Mouse (Mus musculus) urinary bladder, postnatal 4 days (tissue): ENCODE data around the gene Il1f6.
"Not testable (repeated sequence)": the region's sequence is repeated elsewhere in the genome, so short reads cannot be mapped to it uniquely, and the experiment has no call there.

Source experiments
- DNase-seq, 2 experiments: peaks; one replicate each; pipeline ENCODE4 v3.0.0; 2021 to 2022; ENCODE audit warnings: low spot score in 2 of 2

Gene Il1f6

DNA sequence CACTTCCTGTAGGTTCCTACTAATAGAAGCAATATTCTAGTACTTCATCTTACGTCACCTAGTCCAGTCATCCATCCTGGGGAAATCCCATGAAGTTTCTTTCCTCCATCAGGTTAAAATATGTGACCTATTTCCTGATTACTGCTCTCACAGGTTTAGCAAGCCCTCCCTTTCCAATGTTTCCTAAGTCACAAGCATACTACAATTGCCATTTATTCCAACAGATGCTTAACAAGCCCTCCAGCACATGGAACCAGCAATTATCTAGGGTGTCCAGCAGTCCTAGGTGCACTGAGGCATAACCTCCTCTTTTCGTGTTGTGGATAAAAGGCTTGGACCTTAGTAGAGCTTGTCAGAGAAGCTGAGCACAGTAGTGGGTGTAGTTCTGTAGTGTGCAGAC, at the start of gene Il1f6:
Il1f6 (plus strand) TSS at position 301 of the 400 bp plus-strand sequence.
- no peak for DNase-seq

DNA sequence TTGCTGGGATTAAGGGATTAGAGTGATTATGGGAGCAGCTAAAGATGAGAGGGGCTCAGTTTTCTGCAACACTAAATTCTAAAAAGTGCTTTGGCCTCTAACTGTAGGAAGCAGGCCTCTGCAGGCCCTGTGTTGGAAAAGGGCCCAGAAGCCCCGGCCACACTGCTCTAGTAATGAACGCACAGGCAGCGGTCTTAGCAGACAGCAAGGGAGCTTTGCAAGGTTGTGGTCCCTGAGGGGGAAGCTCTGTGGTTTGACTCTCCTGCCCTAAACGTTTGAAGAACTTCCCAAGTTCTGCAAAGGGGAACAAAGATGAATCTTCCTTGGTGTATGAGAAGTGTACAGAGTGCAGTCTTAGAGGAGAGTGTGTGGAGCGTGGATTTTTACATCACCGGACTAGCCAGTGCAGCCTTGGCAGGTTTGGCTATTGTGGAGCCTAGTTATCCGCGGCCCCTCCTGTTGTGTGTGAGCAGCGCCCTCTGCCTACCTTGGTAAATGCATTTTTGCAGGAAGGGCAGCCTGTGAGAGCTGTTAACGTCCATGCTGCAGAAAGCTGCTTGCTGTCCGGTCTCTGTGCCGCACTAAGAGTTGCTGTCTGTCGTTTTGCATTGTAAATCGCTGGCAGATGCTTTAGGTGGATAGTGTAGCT, 33.4 kb upstream of the Il1f6 start:
- peak in 1 of 2 experiments; percentile 17 for DNase-seq

DNA sequence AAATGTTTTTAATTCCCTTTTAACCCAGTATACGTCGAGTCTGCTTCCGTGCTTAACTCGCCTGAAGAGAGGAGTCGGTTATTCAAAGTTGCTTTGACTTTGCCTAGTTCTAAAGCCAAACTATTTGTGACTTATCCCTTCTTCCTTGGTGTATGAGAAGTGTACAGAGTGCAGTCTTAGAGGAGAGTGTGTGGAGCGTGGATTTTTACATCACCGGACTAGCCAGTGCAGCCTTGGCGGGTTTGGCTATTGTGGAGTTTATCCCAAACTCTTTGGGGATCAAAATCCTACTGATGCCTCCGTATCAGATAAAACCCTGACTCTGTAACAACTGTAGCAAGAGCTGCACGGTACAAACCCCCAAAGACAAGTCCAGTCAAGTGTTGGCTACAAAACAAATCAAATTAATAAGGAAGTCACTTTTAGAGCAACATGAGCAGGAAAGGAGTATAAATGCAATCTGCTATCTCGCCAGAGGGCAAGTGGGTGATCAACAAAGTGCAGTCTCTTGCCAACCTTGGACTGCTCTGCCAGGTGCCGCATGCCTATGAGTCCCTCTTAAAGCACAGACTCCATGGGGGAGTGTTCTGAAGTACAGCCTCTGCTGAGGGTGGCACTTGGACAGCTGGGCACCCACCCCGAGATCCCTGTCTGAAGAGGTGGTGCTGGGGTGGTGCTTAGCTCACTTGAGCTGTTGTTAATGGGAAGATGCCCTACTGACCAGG, 32.6 kb upstream of the Il1f6 start:
- DNase-seq = not testable (repeated sequence)

DNA sequence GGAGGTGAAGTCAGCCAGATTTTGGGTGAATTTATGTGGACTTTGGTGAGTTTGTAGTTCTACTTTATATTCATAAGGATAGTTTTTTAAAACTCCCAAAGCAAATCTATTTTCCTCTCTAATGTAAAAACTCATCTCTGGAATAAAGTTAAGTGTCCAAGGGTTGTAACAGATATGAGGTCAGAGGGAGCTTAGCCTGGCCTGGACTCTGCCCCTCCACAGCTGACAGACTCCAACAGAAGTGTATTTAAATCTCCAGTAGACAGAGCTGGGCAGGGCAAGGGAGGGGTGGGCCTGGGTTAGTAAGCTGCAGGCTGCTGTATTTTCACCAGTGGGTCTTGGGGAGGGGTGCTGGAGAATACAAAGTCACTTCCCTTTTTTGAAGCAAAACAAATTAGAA, 31.1 kb upstream of the Il1f6 start:
- DNase-seq = not testable (repeated sequence)

DNA sequence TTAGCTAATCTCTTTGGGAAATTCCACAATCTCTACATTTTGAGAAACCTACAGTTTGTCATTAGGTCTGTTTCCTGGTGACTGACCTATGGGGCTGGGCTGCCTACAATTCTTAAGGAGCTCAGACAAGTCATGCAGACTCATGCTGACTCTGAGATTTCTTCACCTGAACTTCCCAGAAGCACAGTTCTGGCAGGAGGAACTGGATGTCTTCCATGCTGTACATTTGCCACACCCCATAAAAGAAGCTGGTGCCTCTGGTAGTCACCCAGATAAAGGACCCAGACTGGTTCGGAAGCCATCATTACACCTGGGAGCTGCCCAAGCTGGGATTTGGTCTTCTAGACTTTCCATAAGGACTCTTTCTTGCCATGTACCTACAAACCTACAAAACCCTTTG, 29.0 kb upstream of the Il1f6 start, which contains the start of gene Il1f9:
Il1f9 (plus strand) TSS at position 301 of the 400 bp plus-strand sequence.
- DNase-seq = no peak

DNA sequence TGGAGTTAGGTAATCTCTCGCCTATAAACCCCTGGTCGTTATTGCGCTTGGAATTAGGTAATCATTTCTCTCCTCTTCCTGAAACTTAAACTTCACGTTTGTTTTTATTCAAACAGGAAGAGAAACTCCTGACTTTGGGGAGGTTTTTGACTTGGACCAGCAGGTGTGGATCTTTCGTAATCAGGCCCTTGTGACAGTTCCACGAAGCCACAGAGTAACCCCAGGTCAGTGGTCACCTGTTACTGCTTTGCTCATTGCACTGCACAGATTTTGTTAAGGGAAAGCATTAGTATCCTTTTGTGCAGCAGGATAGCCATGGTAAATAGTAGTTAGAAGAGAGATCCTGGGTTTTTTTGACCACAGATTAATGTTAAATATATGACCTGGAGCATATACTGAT, 27.6 kb upstream of the Il1f6 start:
- no peak for DNase-seq

DNA sequence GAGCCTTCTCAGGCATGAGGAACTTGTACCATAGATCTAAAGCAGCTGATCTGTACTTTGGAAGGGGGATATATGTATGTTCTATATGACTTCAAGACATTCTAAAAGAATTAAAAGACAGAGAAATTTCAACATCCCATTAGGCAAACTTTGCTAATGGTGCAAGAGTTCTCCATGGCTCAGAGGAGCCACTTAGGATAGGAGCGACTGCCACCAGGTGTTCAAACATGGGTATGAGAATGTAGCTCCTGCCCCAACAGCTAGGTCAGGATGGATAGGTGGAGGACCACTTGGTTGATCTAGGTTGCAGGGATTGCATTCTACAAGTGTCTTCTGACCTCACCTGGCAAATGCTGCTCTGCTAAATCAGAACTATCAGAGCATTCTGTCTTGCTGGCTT, 27.0 kb upstream of the Il1f6 start:
- no peak for DNase-seq

DNA sequence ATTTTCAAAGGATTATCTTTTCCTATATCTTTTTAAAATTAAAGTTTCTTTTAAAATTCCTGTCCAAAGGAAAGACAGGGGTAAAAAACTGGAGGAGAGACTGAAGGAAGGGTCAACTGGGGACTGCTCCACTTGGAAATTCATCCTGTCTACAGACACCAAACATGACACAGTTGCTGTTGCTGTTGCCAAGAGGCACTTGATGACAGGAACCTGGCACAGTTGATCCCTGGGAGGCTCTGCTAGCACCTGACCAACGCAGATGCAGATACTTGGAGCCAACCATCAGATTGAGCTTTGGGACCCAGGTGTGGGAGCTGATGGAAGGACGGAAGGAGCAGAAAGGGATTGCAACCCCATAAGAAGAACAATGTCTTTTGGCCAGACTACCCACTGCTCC, 12.0 kb downstream of the Il1f6 start:
- no peak for DNase-seq

DNA sequence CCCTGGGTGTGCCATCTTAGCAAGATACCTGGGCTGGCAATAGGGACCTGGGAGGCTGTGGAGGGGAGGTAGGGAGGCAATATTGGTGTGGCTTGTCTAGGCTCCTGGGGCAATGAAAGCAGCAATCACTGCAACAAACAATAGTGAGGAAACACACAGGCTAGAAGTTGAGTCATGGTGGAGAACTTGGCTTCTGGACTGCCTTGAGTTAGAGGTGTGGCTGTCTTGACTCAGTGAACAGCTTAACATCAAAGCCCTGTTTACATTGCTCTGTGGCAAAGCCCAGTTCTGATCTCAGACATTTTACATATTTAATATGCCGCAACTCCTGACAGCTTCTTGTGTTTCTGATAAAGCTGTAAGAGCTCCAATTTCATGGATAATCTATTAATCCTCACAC, 52.3 kb downstream of the Il1f6 start:
- DNase-seq = no peak

DNA sequence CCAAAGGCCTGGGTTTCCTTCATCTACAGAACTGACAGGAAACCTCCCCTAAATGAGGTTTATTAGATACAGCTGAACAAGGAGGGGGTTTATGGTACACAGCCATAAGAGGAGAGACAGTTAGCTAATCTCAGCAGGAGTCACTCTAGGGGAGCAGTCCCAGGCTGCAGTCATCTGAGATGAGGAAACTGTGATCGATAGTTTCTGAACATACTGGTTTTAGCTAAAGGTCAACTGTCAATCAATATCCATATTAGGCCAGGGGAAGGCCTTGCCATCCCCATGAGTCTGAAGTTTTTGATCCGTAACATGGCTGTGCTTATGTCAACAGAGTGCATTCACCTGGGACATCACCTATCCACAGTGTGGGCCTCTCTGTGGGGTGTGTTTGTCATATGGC, 58.4 kb downstream of the Il1f6 start:
- DNase-seq = no peak

DNA sequence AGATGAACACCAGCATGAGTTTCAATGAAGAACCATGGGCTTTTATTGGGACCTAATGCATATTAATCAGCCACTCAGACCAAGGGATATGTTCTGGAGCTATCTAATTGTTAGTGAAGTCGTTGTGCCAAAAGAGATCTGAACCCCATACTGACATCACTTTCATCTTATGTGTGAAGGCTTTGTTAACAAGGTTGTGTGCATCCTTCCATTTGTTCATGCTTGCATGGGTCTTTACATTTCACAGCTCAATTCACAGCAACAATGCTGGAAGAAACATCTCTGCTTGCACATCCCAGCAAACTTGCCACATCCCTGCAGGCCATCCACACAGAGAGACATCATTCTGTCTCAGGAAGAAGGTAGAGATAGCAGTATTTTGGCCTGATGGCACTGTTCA, 59.9 kb downstream of the Il1f6 start:
- DNase-seq = no peak
